Mouse (Mus musculus) CD8-positive naive resting alpha-beta T cell, adult 2 months (primary cell): ENCODE results near the gene Mboat2.

Experiments
- DNase-seq, 2 experiments: peaks; one replicate each; pipeline ENCODE4 v3.0.0; 2022; ENCODE audit warnings: low read depth in 2 of 2, low spot score in 2 of 2

The Mboat2 gene

DNA sequence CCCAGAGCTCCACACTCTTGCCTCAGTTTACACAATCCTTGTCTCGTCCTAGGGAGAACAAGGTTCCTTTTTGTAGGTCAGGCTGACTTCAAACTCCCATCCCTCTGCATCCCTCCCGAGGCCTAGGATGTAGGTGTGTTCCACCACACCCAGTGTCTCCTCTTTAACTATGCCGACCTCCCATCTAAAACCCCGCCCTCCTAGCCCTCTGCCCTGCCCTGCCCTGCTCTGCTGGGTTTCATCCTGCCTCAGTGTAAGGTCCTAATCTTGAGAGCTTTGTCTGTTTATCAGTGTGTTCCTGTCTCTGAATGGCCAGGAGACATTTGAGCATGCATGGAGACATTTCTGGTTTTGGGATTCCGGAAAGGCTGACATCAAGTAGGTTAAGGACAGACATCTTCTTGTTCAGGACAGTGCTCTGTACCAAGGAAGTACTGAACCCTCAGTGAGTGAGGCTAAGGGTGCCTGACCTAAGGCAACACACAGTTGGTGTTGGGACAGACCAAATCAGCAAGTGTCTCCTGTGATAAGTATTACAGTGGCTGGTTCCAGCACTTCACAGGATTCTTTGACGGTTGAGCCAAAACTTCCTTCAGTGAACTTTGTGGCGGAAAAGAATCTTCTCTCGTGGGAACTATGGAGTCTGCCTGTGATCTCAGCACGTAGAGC lies 112.1 kb downstream of the Mboat2 start:
- no peak for DNase-seq

DNA sequence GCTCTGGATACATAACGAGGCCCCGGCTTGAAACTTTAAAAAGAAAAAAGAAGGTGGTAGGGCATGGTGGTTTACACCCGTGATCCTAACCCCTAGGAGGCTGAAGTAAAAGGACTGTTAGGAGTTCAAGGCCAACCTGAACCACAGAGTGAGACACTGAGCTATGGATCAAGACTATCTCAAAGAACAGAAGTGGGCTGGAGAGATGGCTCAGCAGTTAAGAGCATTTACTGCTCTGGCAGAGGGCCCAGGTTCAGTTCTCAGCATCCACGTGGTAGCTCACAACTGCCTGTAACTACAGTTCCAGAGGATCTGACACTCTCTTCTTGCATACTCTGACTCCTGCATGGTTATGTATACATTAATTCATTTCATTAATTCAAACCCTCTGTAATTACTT lies 112.7 kb downstream of the Mboat2 start:
- DNase-seq: no peak

DNA sequence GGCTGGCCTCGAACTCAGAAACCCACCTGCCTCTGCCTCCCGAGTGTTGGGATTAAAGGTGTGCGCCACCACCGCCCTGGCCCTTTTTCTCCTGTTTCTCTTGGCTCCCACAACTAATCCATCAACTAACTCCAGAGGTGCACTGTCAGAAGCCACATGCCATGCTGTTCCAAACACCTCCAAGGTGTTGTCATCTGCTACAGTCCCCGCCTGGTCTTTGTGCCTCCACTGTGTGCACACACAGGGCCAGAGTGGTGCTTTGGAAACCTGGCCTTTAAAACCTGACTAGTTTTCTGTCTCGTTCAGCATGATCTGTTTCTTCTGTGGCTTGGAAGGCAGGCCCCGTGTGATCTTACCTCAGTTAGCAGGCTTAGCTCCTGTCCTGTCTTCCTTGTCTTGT lies 113.9 kb downstream of the Mboat2 start:
- DNase-seq: no peak

GRCm38 (mm10) chr12:24947065-24947464 lies 116.4 kb downstream of the Mboat2 start:
- no peak for DNase-seq

- no peak for DNase-seq
Observed at GRCm38 (mm10) chr12:24948344-24948743, 117.7 kb downstream of the Mboat2 start.

GRCm38 (mm10) chr12:24950376-24951046 lies 119.8 kb downstream of the Mboat2 start:
- no peak for DNase-seq

DNA sequence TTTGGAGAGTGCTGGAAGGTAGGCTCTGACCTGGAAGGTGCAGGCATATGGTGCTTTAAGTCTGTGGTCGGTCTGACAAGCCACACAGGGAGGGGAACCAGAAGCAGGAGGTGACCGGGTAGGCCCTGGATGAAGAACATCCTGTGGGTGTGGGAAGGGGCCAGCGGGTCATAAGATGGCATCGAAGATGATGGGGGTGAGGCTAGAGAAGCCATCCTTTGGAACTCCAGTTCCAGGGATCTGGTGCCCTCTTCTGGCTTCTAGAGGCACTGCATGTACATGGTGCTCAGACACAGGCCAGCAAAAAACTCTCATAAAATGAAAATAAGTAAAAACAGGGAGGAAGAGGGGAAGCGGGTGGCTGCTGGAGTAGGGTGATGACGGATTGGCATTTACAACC lies 121.5 kb downstream of the Mboat2 start:
- peak; percentile 26 to 39 for DNase-seq

- no peak for DNase-seq
Observed at GRCm38 (mm10) chr12:24955137-24955536, 124.5 kb downstream of the Mboat2 start.

DNA sequence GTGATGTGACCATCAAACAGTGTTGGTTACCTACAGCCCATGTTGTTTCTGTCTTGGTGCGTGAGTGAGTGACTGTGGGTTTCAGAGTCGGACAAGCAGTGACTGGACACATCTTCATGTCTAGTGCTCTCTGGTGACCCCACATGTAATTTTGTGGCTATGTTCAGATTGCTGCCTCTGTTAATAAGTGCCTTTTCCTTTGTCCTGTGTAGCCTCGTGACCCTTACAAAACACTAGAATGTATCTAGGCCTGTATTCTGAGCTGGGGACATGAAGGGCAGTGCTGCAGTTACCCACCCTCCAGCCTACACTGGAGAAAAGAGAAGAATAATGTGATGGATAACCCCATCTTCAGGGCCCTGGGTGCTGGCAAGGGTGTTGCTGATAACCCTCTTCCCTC lies 127.8 kb downstream of the Mboat2 start:
- no peak for DNase-seq

DNA sequence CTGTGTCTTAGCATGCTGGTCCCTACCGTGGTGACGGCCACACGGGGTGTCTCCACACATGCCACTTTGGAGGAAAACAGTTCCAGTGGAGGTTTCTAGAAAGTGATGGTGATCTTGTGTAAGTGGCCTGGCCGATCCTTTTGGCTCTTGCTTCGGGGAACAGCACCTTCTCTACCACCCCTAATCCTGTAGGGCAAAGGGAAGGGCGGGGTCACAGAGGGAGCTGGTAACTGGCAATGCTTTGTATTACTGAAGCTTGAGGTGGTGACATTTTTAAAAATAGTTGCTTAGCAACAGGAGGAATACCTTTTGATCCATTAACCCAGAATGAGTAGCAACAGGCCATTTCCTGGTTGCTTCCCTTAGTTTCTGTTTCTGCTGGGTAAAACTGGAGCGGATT lies 131.1 kb downstream of the Mboat2 start:
- no peak for DNase-seq

DNA sequence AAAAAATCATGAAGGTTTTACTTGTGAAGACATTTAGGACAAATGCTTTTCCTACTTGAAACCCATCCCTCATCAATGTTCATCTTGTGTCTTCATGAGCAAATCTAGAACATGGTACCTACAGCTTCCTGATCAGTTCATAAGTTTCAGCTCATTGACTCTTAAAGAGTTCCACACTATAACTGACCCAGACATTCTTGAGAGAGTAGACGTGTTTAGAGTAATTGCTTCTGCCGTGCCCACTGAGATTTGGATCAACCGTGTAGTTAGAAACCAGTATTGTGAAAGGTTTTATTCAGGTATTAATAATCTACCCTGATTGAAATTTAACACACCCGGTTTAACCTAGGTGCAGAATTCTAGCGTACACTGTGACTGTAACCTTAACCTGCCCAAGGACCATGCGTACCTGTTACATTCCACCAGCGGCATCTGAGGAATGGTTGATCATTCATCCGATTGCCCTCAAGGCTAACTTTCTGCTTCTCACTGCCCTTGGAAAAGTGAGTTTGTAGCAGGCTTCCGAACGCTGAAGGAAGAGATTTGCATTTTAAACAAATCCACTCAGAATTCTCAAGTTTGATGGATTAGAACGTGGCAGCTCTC lies 131.8 kb downstream of the Mboat2 start:
- no peak for DNase-seq

GRCm38 (mm10) chr12:24963393-24964022 lies 132.8 kb downstream of the Mboat2 start:
- DNase-seq: no peak

DNA sequence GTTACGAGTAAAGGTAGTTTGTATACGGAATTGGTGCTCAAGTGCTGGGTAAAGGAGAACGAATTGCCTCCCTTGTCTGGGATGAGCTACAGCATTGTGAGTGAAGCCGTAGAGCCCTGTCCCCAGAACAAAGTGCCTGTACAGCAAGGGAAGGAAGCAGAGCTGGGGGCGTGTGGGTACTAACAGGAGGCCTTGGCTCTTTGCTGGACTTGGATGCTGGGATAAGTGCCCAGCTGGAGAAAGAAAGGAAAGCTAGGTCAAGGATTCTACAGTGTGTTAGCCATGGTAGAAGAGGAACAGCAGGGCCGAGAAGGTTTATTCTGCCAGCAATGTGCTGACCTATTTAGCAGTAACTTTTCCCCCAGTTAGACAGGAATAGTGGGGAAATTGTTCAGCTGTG lies 134.7 kb downstream of the Mboat2 start:
- DNase-seq: no peak

- no peak for DNase-seq
Observed at GRCm38 (mm10) chr12:24966046-24966445, 135.4 kb downstream of the Mboat2 start.

GRCm38 (mm10) chr12:24971490-24972200 lies 141.0 kb downstream of the Mboat2 start:
- DNase-seq: no peak

- no peak for DNase-seq
Observed at GRCm38 (mm10) chr12:24972371-24973350, 142.0 kb downstream of the Mboat2 start.

GRCm38 (mm10) chr12:24973586-24973985 lies 142.9 kb downstream of the Mboat2 start:
- no peak for DNase-seq

GRCm38 (mm10) chr12:24974446-24975114 lies 143.9 kb downstream of the Mboat2 start, which contains the start of gene Kidins220:
Gene Kidins220, plus strand, starts transcription at chr12:24974925.
- peak; percentile 92 to 98 for DNase-seq

DNA sequence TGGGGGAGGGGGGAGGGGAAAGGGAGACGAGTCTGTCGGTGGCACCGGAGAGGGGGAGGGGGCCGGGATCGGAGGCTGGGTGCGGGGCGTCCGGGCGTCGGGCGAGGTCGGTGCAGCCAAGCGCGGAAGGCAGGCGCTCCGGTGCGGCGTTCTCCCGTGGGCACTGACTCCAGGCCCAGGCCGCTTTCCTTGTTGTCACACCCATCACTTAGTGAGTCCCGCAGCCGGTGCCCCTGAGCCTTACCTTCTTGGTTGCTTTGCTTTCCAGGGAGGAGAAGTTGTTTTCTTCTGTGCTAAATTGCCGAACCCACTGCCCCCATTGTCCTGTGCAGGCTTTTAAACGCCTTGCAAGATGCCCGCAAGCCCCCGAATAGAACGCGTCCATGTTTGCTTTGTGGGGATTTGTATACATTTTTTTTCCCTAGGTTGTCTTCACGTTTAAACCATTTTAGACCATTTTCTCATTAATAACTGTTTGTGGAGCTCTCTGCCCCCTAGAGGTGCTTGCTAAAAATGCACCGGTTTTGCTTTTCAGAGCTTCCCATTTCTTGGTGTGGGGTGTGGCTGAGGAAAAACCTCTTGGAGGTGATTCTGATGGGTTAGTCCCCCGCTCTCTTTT lies 144.5 kb downstream of the Mboat2 start:
- peak; percentile 32 to 55 for DNase-seq
